In the genomic region with DNA sequence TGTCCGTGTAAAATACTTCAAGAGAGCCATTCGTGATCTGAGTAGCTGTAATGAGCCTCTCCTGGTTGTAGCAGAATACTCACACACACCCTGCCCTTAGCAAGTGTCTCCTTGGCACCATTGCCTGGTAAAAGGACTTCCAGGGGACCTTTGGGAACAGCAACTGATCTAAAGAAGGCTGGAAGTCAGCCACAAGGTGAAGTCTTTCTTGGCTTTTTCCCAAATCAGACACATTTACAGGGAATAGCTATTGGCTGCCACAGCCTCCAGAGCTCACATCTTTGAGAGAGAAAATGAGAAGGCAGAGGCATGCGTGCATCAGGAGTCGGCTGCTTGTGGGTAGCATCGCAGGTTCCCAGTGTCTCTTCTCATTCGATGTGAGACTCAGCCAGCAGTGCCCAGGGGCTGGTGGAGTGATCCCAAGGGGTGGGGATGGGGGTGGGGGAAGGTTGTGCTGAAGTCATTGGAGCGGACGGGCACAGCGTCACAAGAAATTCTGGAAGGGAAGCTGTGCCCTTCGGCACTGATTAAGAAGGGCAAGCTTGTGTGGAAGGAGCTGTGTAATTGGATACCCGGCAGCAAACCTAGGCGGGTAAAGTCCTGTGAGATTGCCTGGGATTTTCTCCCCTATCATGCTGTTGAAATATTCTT, we compare ENCODE assay signal across 10 mouse cellular contexts.
DNase-seq lines count a peak whose midpoint lies in the region; ATAC-seq and TF ChIP-seq lines count a peak whose summit lies in the region.
"Had no signal": no experiment of that assay in that cellular context is flagged by ENCODE, and none has a peak within 500 bp of the region (broad histone marks: within the 10 kb centered on the region; RNA-seq: fewer than 3 reads in every experiment).

No protein-coding gene starts in this region.

- H3K27ac ChIP-seq in gastrocnemius, adult 2 months = peak overlapping the region; percentile 73
- H3K27ac ChIP-seq in lung, embryonic 16.5 days (ENCODE audit: low read length) = no peak overlapping the region
- no peak overlapping the region for H3K27ac ChIP-seq in hindbrain, embryonic 14.5 days
- 0 out of 2 replicates have a peak overlapping the region, but pooled peaks have one; percentile 1 for H3K27ac ChIP-seq in neural tube, embryonic 15.5 days (replicated peaks)

- H3K36me3 ChIP-seq in lung, embryonic 16.5 days (ENCODE audit: control insufficient read depth, insufficient read depth, low read length) = no peaks in the 10 kb centered on the region
- H3K36me3 ChIP-seq in hindbrain, embryonic 14.5 days (replicated peaks; ENCODE audit: control insufficient read depth, insufficient read depth) = no peaks in the 10 kb centered on the region
- H3K36me3 ChIP-seq in neural tube, embryonic 15.5 days = no peaks in the 10 kb centered on the region

- no peaks in the 10 kb centered on the region for H3K27me3 ChIP-seq in lung, embryonic 16.5 days (ENCODE audit: control insufficient read depth, insufficient read depth, low read depth, low read length)
- H3K27me3 ChIP-seq in hindbrain, embryonic 14.5 days (ENCODE audit: control insufficient read depth, insufficient read depth, low read length) = no peaks in the 10 kb centered on the region
- H3K27me3 ChIP-seq in neural tube, embryonic 15.5 days (replicated peaks) = no peaks in the 10 kb centered on the region

- intact Hi-C loops in gastrocnemius, adult 2 months (cut with DNase I) = loop anchor here (10.0 kb wide), 1 partner anchor 339 kb away; no protein-coding TSS in a partner anchor

- peak overlapping the region; percentile 40 for H3K4me3 ChIP-seq in gastrocnemius, adult 2 months
- H3K4me3 ChIP-seq in lung, embryonic 16.5 days (ENCODE audit: low read length) = no peak overlapping the region
- H3K4me3 ChIP-seq in hindbrain, embryonic 14.5 days (replicated peaks; ENCODE audit: low read length) = no peak overlapping the region
- no peak overlapping the region for H3K4me3 ChIP-seq in neural tube, embryonic 15.5 days (replicated peaks)

- peaks cover 8% of the 10 kb centered on the region; the same call in 1 of the 2 replicates for H3K4me1 ChIP-seq in lung, embryonic 16.5 days (replicated peaks; ENCODE audit: control insufficient read depth, insufficient read depth, low read length)
- H3K4me1 ChIP-seq in hindbrain, embryonic 14.5 days (replicated peaks; ENCODE audit: control insufficient read depth, insufficient read depth, low read length) = no peaks in the 10 kb centered on the region
- peaks cover 5% of the 10 kb centered on the region; the same call in 1 of the 2 replicates for H3K4me1 ChIP-seq in neural tube, embryonic 15.5 days

- peak; percentile 52; the same call in 1 of the 2 replicates for ATAC-seq in lung, embryonic 16.5 days (ENCODE audit: low read depth)
- ATAC-seq in hindbrain, embryonic 14.5 days (ENCODE audit: low FRiP score) = peak; percentile 55; the same call in 1 of the 2 replicates
- ATAC-seq in neural tube, embryonic 15.5 days (ENCODE audit: low FRiP score) = 0 out of 2 replicates have a peak, but pooled peaks have one; percentile 24

- H3K4me2 ChIP-seq in lung, embryonic 16.5 days (ENCODE audit: low read depth, low read length) = peak overlapping the region; percentile 40
- H3K4me2 ChIP-seq in hindbrain, embryonic 14.5 days (replicated peaks) = no peak overlapping the region
- 0 out of 2 replicates have a peak overlapping the region, but pooled peaks have one; percentile 23 for H3K4me2 ChIP-seq in neural tube, embryonic 15.5 days

- no peaks in the 10 kb centered on the region for H3K9me3 ChIP-seq in lung, embryonic 16.5 days (ENCODE audit: control insufficient read depth, low read length)
- H3K9me3 ChIP-seq in hindbrain, embryonic 14.5 days (ENCODE audit: control insufficient read depth, low read length) = no peaks in the 10 kb centered on the region
- no peaks in the 10 kb centered on the region for H3K9me3 ChIP-seq in neural tube, embryonic 15.5 days (replicated peaks)

- no peak for TF ChIP-seq CTCF in gastrocnemius, adult 2 months (IDR thresholded peaks at IDR 0.05)

- DNase-seq in gastrocnemius, adult 2 months = peak; percentile 22
- no peak for DNase-seq in gastrocnemius, postnatal 4 days (ENCODE audit: low spot score in 2 of 2)
- no peak for DNase-seq in lung, postnatal 25 days (ENCODE audit: low spot score)
- DNase-seq in hindbrain, embryonic 14.5 days (ENCODE audit: low spot score) = no peak
- DNase-seq in left cerebral cortex, adult 18-20 months (ENCODE audit: low spot score in 2 of 2) = no peak
- DNase-seq in layer of hippocampus, postnatal 10 days (ENCODE audit: low spot score in 2 of 2) = no peak
- DNase-seq: right cerebral cortex, postnatal 14 days; thymus, postnatal 36 days had no signal

- WGBS in lung, embryonic 16.5 days = 30% methylated on average over 12 of the region's 12 CpGs
- WGBS in hindbrain, embryonic 14.5 days = 51% methylated on average over 12 of the region's 12 CpGs
- 60% methylated on average over 12 of the region's 12 CpGs for WGBS in neural tube, embryonic 15.5 days

- no peak overlapping the region for H3K9ac ChIP-seq in lung, embryonic 16.5 days (ENCODE audit: low read length)
- H3K9ac ChIP-seq in hindbrain, embryonic 14.5 days = no peak overlapping the region
- H3K9ac ChIP-seq in neural tube, embryonic 15.5 days (replicated peaks) = no peak overlapping the region

Comparison
In these comparisons a context has a peak if more than half of its experiments do, and no peak if none do; other contexts are left out.
1. H3K27ac ChIP-seq: peak in gastrocnemius, adult 2 months (single experiment) and neural tube, embryonic 15.5 days (single experiment); none in lung, embryonic 16.5 days (single experiment) and hindbrain, embryonic 14.5 days (single experiment).
2. Peak in every context shown above with its lines, with median percentiles within 50 percentile points of each other: ATAC-seq.